In genomic region chr10:52298568-52298967, GRCm38 (mm10) we compare ENCODE assay signal across 19 mouse cellular contexts. TPM values are rescaled to one million over a fixed set of nuclear protein-coding genes. Genes with fewer than 3 reads are reported as not detected.
DNase-seq lines count a peak whose midpoint lies in the region; ATAC-seq lines count a peak whose summit lies in the region.
"Not testable (repeated sequence)": the region's sequence is repeated elsewhere in the genome, so short reads cannot be mapped to it uniquely, and the experiment has no call there.
"Had no signal": no experiment of that assay in that cellular context is flagged by ENCODE, and none has a peak within 500 bp of the region (broad histone marks: within the 10 kb centered on the region; RNA-seq: fewer than 3 reads in every experiment).

No protein-coding gene starts in this region.

- not testable (repeated sequence) for H3K9ac ChIP-seq in embryonic facial prominence, embryonic 11.5 days (replicated peaks; ENCODE audit: low read length); kidney, embryonic 14.5 days (ENCODE audit: low read depth, low read length); midbrain, embryonic 16.5 days (ENCODE audit: low read depth, low read length)

- not testable (repeated sequence) for H3K4me3 ChIP-seq in embryonic facial prominence, embryonic 11.5 days (ENCODE audit: low read depth, low read length); kidney, embryonic 14.5 days (ENCODE audit: low read length); limb, embryonic 10.5 days; midbrain, embryonic 16.5 days (ENCODE audit: low read depth, low read length)

- H3K4me2 ChIP-seq in embryonic facial prominence, embryonic 11.5 days (ENCODE audit: low read depth, low read length); kidney, embryonic 14.5 days (replicated peaks; ENCODE audit: low read depth, low read length); midbrain, embryonic 16.5 days (ENCODE audit: low read length): not testable (repeated sequence)

- not testable (repeated sequence) for H3K9me3 ChIP-seq in embryonic facial prominence, embryonic 11.5 days (replicated peaks; ENCODE audit: control insufficient read depth, low read length); kidney, embryonic 14.5 days (ENCODE audit: control insufficient read depth, low read length); limb, embryonic 10.5 days (replicated peaks); midbrain, embryonic 16.5 days (replicated peaks; ENCODE audit: control insufficient read depth, low read length, poor library complexity, severe bottlenecking)

- H3K4me1 ChIP-seq in embryonic facial prominence, embryonic 11.5 days (ENCODE audit: control insufficient read depth, insufficient read depth, low read length); kidney, embryonic 14.5 days (ENCODE audit: control insufficient read depth, insufficient read depth, low read length); limb, embryonic 10.5 days; midbrain, embryonic 16.5 days (ENCODE audit: control insufficient read depth, insufficient read depth, low read length): not testable (repeated sequence)

- H3K27ac ChIP-seq in embryonic facial prominence, embryonic 11.5 days (replicated peaks; ENCODE audit: low read depth, low read length); kidney, embryonic 14.5 days (ENCODE audit: low read depth, low read length); midbrain, embryonic 16.5 days (ENCODE audit: low read length): not testable (repeated sequence)
- 0 out of 2 replicates have a peak overlapping the region, but pooled peaks have one; percentile 34 for H3K27ac ChIP-seq in limb, embryonic 10.5 days

- H3K36me3 ChIP-seq in embryonic facial prominence, embryonic 11.5 days (replicated peaks; ENCODE audit: control insufficient read depth, insufficient read depth, low read depth, low read length); kidney, embryonic 14.5 days (ENCODE audit: control insufficient read depth, insufficient read depth, low read length); limb, embryonic 10.5 days; midbrain, embryonic 16.5 days (ENCODE audit: control insufficient read depth, insufficient read depth, low read length): not testable (repeated sequence)

- DNase-seq in ES-CJ7 (ENCODE audit: low read depth, low spot score): peak; percentile 70
- peak; percentile 38 for DNase-seq in ZHBTc4 (ENCODE audit: low read depth, low spot score)
- peak; percentile 66 for DNase-seq in embryo, embryonic 10.5 days (ENCODE audit: low spot score)
- peak; percentile 26 for DNase-seq in embryo, embryonic 9.5 days (ENCODE audit: extremely low spot score)
- DNase-seq in embryonic facial prominence, embryonic 11.5 days (ENCODE audit: low spot score): peak; percentile 55
- not testable (repeated sequence) for DNase-seq in limb, embryonic 10.5 days (ENCODE audit: low spot score)

- not testable (repeated sequence) for ATAC-seq in embryonic facial prominence, embryonic 11.5 days (replicated peaks; ENCODE audit: insufficient number of reproducible peaks, low FRiP score, low TSS enrichment, low read depth)
- ATAC-seq in kidney, embryonic 14.5 days (ENCODE audit: low FRiP score, low TSS enrichment): 0 out of 2 replicates have a peak, but pooled peaks have one; percentile 28
- ATAC-seq in midbrain, embryonic 16.5 days: peak; percentile 39; the same call in 1 of the 2 replicates

- H3K27me3 ChIP-seq in embryonic facial prominence, embryonic 11.5 days (ENCODE audit: control insufficient read depth, insufficient read depth, low read length); kidney, embryonic 14.5 days (ENCODE audit: control insufficient read depth, insufficient read depth, low read length); limb, embryonic 10.5 days (ENCODE audit: low read depth, poor library complexity, severe bottlenecking); midbrain, embryonic 16.5 days (ENCODE audit: control insufficient read depth, insufficient read depth, low read depth, low read length): not testable (repeated sequence)

RNA-seq across cellular contexts. Expression of gene Gm26741, which starts 60.0 kb away (rescaled TPM):
- not detected in 2 replicates for polyA plus RNA-seq in embryonic facial prominence, embryonic 11.5 days (2014; fragmentation: Nextera tagmentation; extraction: Ambion mirVana)
- not detected in 2 replicates for polyA plus RNA-seq in kidney, embryonic 14.5 days (2014; fragmentation: Nextera tagmentation; extraction: Ambion mirVana)
- polyA plus RNA-seq in limb, embryonic 10.5 days (2016; fragmentation: Nextera tagmentation; extraction: Ambion mirVana): not detected in 2 replicates
- not detected in 2 replicates for polyA plus RNA-seq in midbrain, embryonic 16.5 days (2015; fragmentation: Nextera tagmentation; extraction: Ambion mirVana)
- polyA plus RNA-seq: adrenal gland, adult 2 months; brain, embryonic 14.5 days; CD4-positive, CD25-positive, alpha-beta regulatory T cell, adult 4 months; embryonic facial prominence, embryonic 13.5 days; embryonic facial prominence, embryonic 15.5 days; erythroblast, embryonic 14.5 days; forebrain, embryonic 10.5 days; forebrain, embryonic 12.5 days; forebrain, embryonic 14.5 days; forebrain, embryonic 16.5 days; frontal cortex, adult 2 months had no signal
